Mouse (Mus musculus) layer of hippocampus, adult 11-12 months (tissue): ENCODE data around the gene Hs6st2.

Experiments used
- DNase-seq: peaks from one replicate; pipeline ENCODE4 v3.0.0; 2022; ENCODE audit warnings: low spot score

Gene Hs6st2

GRCm38 (mm10) chrX:51343595-51343994, 338.1 kb downstream of the Hs6st2 start:
- no peak for DNase-seq
